Mouse (Mus musculus) testis, postnatal 10 days (tissue): Measurements from ENCODE around the gene Etaa1.
"Not testable (repeated sequence)": the region's sequence is repeated elsewhere in the genome, so short reads cannot be mapped to it uniquely, and the experiment has no call there.

Experiments
- DNase-seq: peaks from one replicate; pipeline ENCODE4 v3.0.0; 2021; ENCODE audit warnings: low spot score

The Etaa1 gene

DNA sequence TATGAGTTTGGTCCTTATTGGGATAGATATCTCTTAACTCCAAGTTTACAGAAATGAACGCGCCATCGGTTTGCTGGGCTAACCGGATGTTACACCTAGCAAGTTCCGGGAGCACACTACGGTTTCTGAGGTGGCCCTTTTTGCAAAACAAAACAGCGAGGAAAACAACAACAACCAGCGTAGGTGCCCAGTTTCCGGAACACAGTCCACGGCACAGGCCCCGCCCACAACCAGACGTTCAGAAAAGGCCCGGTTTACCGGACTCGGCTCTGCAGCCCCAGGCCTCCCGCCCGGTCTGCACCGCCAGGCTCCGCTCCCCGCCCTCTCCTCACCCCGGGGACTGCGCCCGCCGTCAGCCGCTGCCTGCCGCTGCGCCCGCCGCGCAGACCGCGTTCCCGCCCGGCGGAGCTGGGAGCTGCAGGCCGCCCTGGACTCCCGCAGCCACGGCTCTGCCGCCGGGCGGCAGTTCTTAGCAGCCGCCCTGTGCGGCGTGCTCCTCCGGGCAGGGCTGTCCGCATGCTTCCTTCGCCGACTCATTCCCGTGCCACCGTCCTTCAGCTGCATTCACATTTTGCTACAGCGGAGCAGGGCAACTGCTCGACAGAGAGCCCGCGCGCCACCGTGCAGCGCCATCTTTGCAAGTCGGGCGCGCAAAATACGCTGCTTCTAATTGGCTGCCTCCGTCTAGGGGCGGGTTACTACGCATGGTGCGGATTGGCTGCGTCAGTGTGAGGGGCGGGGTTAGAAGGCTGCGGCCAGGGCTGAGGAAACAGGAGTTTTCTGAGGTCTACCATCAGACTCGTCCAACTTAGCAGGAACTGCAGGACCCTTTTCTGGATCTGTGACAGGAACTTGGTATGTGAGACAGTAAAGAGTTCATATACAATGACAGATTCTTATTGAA is at the start of gene Etaa1:
Gene Etaa1, minus strand, starts transcription at position 645 of the 904 bp plus-strand sequence.
- peak; percentile 96 for DNase-seq

DNA sequence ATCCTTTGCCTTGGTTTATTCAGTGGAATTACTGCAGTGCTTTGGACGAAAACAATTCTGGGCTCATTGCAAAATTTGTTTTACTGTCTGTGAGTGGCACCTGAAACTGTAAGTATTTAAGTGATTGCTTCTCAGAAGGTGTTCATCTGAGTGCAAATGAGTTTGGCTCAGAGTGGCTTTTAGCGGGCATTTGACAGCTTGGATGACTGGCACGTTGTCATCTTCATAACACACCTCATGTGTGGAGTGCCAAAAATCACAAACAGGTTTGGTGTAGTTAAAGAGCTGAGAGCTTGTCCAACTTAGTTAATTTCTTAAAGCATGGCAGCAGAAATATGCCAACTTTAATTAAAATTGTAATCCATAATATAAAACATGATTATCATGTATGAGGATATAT is 40.5 kb upstream of the Etaa1 start:
- no peak for DNase-seq

DNA sequence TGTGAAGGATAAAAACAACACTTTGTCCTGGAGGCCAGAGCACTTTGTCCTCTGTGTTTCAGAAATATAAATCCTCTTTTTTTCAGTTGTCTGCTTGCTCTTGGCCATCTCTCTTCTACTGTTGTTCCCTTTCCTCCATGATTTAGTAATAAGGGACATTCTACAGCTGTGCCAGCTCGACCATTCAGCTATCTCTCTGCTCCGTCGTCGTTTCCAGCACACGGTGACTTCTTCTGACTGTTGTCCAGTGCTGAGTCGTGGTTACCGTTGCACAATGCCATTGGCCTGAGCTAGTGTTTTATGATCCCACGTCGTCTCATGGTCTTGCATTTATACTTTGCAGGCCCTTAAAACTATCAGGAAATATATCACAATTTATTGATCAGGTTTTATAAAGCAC is 38.6 kb upstream of the Etaa1 start:
- no peak for DNase-seq

DNA sequence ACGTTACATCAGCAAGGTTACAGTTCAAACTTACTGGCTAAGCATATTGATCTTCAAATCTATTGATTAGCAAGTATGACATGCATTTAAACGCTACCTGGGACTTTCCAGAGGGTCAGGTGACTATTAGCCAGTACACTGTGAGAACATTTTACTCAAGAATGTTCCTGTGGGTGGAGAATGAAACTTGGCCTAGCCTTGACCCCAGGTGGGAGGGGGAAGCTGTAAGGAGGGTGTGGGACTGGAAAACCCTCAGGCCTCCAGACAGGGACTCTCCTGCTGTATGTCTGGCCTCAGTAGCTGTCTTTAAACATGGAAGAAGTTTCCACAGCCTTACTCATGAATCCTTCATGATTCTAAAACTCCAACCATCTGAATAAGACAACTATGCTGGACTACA is 29.7 kb upstream of the Etaa1 start:
- DNase-seq = no peak

- no peak for DNase-seq
Observed at GRCm38 (mm10) chr11:17981246-17981645, 27.6 kb upstream of the Etaa1 start.

DNA sequence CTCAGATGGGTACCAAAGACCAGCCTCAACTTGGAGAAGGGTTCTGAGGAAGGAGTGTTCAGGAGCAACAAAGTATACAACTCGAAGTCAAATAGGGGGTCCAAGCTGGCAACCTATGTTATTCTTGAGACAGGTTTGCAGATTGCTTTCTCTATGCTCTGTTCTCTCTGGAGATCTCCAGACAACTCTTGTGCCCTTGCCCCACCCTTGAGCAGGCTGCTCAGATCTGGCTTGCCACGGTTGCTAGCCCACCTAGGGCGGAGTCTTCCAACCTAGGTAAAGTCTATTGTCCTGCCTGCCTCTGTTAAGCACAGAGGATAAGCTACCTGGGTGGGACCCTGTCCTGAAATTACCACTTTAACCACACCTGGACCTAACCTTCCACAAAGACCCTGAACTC is 21.9 kb upstream of the Etaa1 start:
- no peak for DNase-seq

DNA sequence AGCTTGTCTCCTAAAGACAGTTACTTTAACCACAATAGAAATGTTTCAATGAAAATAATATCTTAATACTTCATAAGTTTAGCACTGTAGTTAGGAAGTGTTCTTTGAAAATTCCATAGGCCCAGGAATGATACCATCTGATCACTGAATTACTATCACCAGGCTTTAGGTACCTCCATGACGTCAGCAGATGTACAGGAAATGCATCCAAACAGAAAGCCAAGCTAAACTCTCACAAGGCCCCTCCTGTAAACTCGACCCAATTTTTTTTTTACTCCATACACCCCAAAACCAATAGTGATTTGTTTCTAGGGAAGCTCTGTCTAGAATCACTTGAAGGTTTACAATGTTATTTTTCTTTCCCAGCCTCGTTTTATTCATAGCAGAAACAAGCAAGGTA is 884 bp downstream of the Etaa1 start:
- no peak for DNase-seq

DNA sequence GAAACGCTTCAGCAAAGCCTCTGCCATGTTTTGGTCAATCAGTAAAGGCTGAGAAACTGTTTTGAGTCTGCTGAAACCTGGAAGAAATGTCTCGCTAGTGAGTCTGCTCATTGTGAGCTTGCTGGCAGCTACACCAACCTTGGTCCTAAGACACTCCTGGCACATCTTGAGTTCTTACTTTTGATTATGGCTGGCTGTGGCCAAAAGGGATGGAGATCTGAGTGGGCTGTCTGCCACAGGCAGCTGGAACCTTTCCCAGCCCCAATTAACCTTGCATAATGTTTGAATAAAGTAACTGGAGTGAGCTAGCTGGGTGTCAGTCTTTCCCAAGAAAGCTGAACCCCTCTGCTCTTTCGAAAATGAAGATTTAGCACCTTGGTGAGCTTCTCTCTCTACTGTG is 2.3 kb downstream of the Etaa1 start:
- no peak for DNase-seq

- DNase-seq = no peak
Observed at GRCm38 (mm10) chr11:17939168-17939567, 14.5 kb downstream of the Etaa1 start.

- no peak for DNase-seq
Observed at GRCm38 (mm10) chr11:17937931-17938330, 15.7 kb downstream of the Etaa1 start.

GRCm38 (mm10) chr11:17917905-17918304 is 35.8 kb downstream of the Etaa1 start:
- no peak for DNase-seq

DNA sequence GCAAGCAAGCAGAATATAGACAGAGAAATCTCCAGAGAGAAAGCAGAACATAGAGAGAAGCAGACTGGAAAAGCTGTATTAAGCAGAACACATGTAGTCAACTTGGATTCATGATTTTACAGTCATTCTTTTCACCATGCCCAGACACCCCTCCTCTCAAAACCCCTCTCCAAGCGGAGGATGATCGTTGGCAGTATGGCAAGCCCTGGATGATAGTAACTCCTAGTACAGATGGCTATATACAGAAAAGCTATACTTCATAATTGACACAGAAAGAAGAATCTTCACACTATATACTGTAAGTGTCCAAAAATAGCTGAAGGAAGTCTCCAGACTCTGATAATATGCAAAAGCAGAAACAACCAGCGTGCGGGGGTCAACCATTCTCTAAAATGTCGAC is 36.6 kb downstream of the Etaa1 start:
- DNase-seq = no peak

DNA sequence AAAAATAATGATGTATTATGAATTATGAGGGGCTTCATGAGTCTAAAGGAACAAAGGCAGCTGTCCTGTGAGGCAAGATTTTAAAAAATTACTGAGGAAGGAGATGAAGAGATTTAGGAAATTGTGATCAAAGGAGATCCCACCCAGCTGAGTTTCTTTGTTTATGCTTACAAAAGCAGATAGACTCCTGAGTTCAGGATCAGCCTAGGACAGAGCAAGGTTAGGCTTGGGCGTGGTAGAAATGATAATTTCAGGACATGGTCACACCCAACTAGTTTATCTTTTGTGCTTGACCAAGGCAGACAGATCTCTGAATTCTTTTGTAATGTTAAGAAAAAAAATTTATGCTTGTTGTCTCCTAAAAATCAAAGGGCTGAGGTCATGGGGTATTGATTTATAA is 37.2 kb downstream of the Etaa1 start:
- DNase-seq = no peak

GRCm38 (mm10) chr11:17900996-17901395 is 52.7 kb downstream of the Etaa1 start:
- DNase-seq = not testable (repeated sequence)
